Mouse (Mus musculus) 416B (cell line): Measurements from ENCODE around the gene Fam214a.
"Not testable (repeated sequence)": the region's sequence is repeated elsewhere in the genome, so short reads cannot be mapped to it uniquely, and the experiment has no call there.

Experiments used
- DNase-seq: peaks from one replicate; pipeline ENCODE4 v3.0.0; 2011; ENCODE audit warnings: low read depth

Fam214a gene

DNA sequence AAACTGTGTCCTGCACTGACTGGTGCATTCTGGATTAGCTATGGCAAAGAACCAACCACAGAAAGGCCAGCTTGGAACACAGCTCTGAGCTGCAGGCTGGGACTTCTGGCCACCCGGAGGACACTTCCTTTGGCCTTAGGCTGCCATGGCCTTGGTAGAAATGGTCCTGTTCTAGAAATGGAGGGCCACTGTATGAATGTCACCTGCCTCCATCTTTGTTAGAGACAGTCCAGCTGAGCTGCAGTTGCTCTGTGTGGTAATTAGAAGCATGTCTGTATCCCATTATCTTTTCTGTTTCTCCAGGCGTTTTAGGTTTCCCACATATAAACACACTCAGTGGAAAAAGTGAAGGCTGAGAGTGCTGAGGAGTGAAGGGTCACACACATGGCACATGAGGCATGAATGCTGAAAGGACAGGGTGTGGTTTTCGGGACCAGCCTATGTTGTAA, 29.0 kb downstream of the Fam214a start:
- no peak for DNase-seq

- DNase-seq = no peak
These were observed 29.5 kb downstream of the Fam214a start for GRCm38 (mm10) chr9:74982193-74982592.

- not testable (repeated sequence) for DNase-seq
These were observed 30.0 kb downstream of the Fam214a start for GRCm38 (mm10) chr9:74982722-74983121.

GRCm38 (mm10) chr9:74985173-74985715, 32.6 kb downstream of the Fam214a start:
- no peak for DNase-seq

DNA sequence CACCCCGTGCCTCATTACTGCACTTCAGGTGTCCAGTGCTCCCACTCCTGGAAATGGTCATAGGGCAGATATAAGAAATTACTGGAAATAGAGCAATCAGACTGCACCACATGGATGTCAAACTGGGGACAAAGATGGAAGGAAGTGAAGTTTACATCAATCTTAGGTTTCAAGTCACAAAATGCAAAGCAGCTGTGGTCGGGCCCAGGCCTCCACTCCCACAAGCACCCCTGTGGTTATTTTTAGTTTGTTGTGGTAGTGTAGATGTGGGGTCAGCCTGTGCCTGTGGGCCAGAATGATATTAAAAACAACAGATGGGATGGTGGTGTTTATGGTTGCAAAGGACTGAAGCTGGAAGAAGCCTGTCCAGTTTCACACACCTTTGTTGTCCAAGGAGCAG, 33.1 kb downstream of the Fam214a start:
- peak; percentile 34 for DNase-seq

DNA sequence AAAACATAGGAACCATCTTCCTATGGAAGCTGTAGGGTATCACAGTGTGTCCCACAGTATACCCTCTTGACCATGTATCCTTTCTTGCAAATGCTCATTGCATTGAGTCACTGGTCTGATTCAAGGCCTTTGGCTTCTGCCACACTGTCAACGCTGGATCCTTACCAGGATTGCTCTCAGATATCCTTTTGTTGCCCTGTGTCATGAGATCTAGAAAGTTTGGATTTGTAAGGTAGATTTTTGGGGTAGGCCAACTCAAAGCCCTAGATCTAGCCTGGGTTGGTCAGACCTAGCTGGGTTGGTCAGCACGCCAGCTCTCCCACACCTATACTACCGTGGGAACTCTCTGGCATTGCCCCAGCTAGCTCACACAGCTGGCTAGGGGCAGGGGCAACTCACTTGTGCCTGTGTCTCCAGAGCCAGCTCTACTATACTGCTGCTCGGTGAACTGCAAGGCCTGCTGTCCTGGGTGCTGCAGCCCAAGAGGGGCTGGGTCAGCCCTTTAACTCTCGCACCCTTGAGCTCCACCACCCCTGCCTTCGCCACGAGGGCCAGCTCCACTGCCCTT, 36.3 kb downstream of the Fam214a start:
- DNase-seq = no peak

GRCm38 (mm10) chr9:74989990-74990389, 37.3 kb downstream of the Fam214a start:
- no peak for DNase-seq

GRCm38 (mm10) chr9:74994611-74995257, 42.0 kb downstream of the Fam214a start:
- no peak for DNase-seq

- DNase-seq = peak; percentile 84
These were observed 43.7 kb downstream of the Fam214a start for GRCm38 (mm10) chr9:74996349-74996748.

DNA sequence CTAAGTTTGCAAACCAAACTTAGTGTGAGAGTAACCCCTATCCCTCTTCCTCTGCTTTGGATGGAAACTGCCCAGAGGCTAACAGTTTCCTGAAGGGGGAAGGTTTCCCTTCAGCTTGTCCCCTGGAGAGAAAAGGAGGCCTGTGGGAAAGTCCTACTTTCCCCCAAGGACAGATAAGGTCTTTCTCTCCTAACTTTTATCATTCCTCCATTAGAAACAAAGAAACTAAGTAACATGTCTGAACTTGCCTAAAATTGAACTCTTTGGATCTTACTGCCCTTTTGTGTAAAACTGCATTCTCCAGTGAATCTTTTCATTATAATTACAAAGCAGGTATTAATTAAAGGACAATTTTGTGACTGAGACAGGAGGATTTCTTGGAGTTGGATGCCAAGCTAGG, 45.3 kb downstream of the Fam214a start:
- no peak for DNase-seq

DNA sequence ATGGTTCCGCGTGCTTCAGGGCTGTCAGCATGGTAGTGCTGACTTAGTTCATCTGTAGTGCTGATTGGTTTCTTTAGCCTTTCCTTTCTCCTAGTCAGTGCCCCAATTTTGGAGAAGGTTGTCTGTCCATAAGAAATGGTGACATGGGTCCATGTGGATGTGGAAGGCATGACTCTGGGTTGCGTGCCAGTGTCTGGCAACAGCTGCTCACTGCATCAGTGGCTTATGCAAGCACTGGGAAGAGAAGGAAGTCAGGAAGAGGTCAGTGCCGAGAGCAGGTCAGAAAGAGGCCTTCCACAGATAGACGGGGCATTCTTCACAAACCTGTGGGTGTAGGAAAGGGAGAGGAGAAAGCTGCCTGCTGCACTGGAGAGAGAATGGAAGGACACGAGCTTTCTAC, 48.3 kb downstream of the Fam214a start:
- no peak for DNase-seq

DNA sequence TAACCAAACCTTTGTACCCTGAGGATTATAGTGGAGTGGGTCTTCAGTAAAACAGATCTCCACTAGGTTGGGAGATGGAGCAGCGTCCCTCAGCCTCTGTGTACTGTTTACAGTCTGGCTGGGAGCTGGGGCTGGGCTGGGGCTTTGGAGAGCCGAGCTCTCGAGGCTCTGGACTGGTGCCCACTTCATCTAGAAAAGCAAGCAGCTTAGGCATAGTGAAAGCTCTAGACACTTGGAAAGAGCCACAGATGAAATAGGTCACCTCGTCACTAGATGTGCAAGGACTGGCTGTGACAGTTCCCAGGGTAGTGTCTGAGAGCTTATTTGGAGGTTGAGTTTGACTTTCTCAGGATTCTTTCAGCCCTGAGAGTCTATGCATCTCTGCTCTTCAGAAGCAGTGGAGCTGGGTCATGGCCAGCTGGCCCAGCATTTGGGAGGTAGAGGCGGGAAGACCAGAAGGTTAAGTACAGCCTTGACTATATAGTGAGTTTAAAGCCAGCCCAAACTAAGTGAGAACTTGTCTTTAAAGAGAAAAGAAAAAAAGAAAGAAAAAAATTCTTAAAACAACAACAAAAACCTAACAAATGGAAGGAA, 49.0 kb downstream of the Fam214a start:
- DNase-seq = no peak

GRCm38 (mm10) chr9:75002262-75002661, 49.6 kb downstream of the Fam214a start:
- no peak for DNase-seq

- no peak for DNase-seq
These were observed 51.5 kb downstream of the Fam214a start for GRCm38 (mm10) chr9:75004203-75004602.

DNA sequence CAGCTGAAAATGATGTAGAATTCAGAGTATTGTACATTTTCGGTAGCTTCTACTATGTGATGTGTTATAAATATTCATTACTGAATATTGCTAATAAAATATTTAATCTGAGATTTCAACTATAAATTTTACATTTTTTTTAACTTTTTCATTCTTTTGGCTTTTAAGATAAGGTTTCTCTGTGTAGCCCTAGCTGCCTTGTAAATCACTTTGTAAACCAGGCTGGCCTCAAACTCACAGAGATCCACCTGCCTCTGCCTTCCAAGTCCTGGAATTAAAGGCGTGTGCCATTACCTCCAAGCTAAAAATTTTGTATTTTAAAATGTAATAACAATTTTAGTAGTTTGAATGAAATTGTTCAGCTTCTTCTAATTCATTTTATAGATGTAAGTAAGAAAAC, 63.9 kb downstream of the Fam214a start:
- peak; percentile 58 for DNase-seq

DNA sequence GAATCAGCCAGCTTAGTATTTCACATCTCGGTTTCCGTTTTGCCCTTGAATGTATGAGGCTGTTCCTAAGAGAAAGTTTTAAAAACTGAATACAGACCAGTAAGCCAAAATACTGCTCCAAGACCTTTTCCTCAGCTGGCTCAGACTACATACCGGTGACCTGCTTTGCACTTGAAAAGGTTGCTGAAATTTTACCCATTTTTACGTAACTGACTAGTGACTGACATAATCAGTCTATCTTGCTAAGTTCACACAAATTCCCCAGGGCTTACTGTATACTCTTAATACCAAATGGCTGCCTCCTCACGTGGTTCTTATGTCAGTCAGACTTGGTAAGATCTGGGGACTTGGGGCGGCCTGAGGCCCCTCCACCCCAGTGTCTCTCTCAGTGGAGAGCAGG, 66.5 kb downstream of the Fam214a start:
- DNase-seq = no peak

DNA sequence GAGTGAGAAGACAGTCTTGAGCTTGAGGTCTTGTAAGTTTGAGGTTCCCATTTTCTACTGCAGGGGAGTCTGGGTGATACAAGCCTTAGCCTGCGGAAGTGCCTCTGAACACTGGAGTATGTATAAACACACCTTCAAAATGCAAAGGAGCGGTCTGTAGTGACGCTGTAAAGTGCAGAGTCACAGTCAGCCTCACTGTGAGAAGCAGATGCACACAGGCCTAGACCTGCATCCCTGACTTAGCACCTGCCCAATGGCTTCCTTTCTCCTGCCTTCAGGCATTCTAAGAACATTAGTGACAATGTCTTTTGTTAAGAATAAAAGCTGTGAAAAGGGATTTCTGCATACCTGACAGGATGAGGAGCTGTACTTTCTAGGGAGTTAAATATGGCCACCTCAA, 66.9 kb downstream of the Fam214a start:
- DNase-seq = no peak

DNA sequence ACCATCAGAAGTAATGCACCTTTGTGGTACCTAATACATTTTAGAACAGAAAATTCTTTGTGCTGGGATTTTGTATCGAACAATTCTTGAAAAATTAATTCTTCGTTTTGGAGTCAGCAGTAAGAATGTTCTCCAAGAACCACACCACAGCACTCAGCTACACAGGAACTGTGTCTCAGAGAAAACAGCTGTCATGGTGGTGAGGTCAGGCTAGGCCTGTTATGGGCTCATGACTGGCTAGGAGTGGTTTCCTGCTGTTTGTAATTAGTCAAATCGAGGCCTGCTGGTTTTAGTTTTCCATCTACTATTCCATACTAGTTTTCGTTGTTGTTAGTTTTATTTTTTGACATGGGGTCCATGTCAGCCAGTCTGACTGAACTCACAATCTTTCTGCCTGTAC, 67.9 kb downstream of the Fam214a start:
- peak; percentile 38 for DNase-seq

DNA sequence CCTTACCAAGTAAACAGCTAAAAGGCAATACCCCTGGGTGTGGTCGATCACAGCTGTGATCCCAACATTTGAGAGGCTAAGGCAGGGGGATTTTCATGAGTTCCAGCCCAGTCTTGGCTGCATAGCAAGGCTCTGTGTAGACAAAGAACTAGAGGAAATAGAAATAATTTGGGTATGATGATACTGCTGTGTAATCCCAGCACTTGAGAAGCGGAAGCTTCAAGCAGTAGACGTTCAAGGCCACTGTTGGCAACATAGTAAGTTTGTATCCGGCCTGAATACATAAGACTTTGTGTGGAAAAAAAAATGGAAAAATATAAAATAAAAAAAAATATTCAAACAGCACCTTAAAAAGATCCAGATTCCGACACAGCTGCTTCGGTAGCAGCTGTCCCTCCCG, 69.9 kb downstream of the Fam214a start:
- DNase-seq = no peak

DNA sequence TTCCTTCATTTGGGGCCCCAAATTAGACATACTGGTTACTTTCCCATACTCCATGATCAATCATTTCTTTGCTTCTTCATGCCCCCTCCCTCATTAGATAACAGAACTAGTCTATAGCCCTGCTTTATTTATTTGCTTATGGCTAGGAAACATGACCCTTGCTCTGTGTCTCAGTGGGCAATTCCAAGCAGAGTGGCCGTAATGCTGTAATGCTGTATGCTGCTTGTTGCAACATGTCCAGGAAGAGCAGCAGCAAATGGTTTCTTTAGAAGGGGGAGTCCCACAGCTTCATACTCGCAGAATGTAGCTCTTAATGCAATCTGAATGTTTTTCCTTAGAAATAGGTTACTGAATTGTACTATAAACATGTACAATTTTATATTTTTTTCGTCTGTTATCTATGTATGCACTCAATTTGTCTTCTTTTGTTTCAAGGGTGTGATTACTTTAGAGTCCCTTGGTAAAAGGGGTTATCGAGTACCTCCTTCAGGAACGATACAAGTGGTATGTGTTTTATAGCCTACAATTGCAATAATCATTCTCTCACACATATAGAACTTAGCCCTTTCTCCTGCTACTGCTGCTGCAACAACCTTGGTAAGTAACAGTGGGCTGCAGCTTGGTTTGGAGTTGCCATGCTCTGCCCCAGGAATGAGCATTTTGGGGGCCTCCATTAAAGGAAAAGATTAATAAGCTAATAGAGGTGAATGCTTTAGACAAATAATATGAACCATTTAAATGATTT, 70.6 kb downstream of the Fam214a start:
- no peak for DNase-seq

DNA sequence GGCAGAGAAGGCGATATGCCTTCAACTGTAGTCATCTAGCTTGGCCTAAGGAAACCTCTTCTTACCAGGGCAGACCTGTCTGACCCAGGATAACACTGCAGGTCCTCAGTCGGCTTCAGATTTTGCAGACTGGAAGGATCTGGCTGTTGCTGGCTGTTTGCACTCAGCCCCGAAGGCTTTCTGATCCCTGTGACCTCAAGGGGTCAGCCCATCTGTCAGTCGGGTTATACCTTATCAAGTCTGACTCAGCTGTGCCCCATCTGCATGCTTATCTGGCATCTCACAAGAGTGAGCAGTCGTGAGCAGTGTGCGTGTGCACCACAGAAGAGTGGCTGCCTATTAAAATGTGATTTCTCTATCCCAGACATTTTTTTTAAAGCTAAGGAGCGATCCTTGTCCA, 71.4 kb downstream of the Fam214a start:
- DNase-seq = no peak

GRCm38 (mm10) chr9:75025689-75026088, 73.0 kb downstream of the Fam214a start:
- peak; percentile 47 for DNase-seq

GRCm38 (mm10) chr9:75032408-75032807, 79.7 kb downstream of the Fam214a start:
- no peak for DNase-seq
